Mouse (Mus musculus) MEL (cell line): ENCODE results near the gene Cep170b. TPM values are rescaled to one million over a fixed set of nuclear protein-coding genes. Genes with fewer than 3 reads are reported as not detected.

Source experiments
- DNase-seq: peaks from one replicate; pipeline ENCODE4 v3.0.0; 2011; ENCODE audit warnings: low read depth, low spot score
- H3K27ac ChIP-seq: 2 replicates; pipeline ENCODE4 v1.5.1; 2012; ENCODE audit warnings: low read depth, mild to moderate bottlenecking, control low read depth, low read length, moderate library complexity; ENCODE audit not compliant: control insufficient read depth
- H3K27me3 ChIP-seq, 2 experiments: fragments of 150-350 bp in 1 of 2; sonication (generic) in 1 of 2; 2 replicates each; pipeline ENCODE4 v1.6.1; 2012; ENCODE audit warnings: low read length in 2 of 2, mild to moderate bottlenecking in 2 of 2, improper control_type of control experiment in 1 of 2, moderate library complexity in 1 of 2; ENCODE audit not compliant: insufficient read depth in 2 of 2, control insufficient read depth in 1 of 2
- H3K36me3 ChIP-seq, 2 experiments: 2 replicates each; pipeline ENCODE4 v1.6.1; 2012 to 2014; ENCODE audit warnings: low read length in 2 of 2, improper control_type of control experiment in 1 of 2, inconsistent platforms in 1 of 2, mild to moderate bottlenecking in 1 of 2; ENCODE audit not compliant: insufficient read depth in 2 of 2, control insufficient read depth in 1 of 2
- H3K4me1 ChIP-seq, 2 experiments: fragments of 150-350 bp in 1 of 2; sonication (generic) in 1 of 2; 2 replicates each; pipeline ENCODE4 v1.6.1; 2012; ENCODE audit warnings: low read length in 2 of 2, improper control_type of control experiment in 1 of 2, mild to moderate bottlenecking in 1 of 2; ENCODE audit not compliant: insufficient read depth in 2 of 2, control insufficient read depth in 1 of 2
- H3K4me3 ChIP-seq, 2 experiments: fragments of 150-350 bp in 1 of 2; sonication (generic) in 1 of 2; 2 replicates each; pipeline ENCODE4 v1.5.1; 2012; ENCODE audit warnings: low read depth in 2 of 2, low read length in 2 of 2, mild to moderate bottlenecking in 2 of 2, moderate library complexity in 2 of 2, control low read depth in 1 of 2, improper control_type of control experiment in 1 of 2; ENCODE audit not compliant: control insufficient read depth in 1 of 2, insufficient read depth in 1 of 2
- H3K79me2 ChIP-seq: 2 replicates; pipeline ENCODE4 v1.6.1; 2012; ENCODE audit warnings: mild to moderate bottlenecking, low read length, moderate library complexity; ENCODE audit not compliant: control insufficient read depth, poor library complexity, insufficient read depth
- H3K9ac ChIP-seq: 2 replicates; pipeline ENCODE4 v1.6.1; 2012; ENCODE audit warnings: low read depth, mild to moderate bottlenecking, control low read depth, low read length, moderate library complexity; ENCODE audit not compliant: control insufficient read depth, poor library complexity, severe bottlenecking
- H3K9me3 ChIP-seq: fragments of 150-350 bp; sonication (generic); replicated peaks from 2 replicates; pipeline ENCODE4 v1.6.1; 2012; ENCODE audit warnings: mild to moderate bottlenecking, low read length, improper control_type of control experiment, moderate library complexity; ENCODE audit not compliant: insufficient read depth
- CHD2 ChIP-seq: IDR thresholded peaks from 2 replicates; pipeline ENCODE4 v1.6.1; 2011; ENCODE audit warnings: low read length, improper control_type of control experiment
- HCFC1 ChIP-seq: IDR thresholded peaks from 2 replicates; pipeline ENCODE4 v1.6.1; 2012; ENCODE audit warnings: low read depth, mild to moderate bottlenecking, inconsistent platforms, low read length, improper control_type of control experiment, moderate library complexity
- MAX ChIP-seq: IDR thresholded peaks from 2 replicates; pipeline ENCODE4 v1.6.1; 2011; ENCODE audit warnings: low read length, improper control_type of control experiment
- MXI1 ChIP-seq: IDR thresholded peaks from 2 replicates; pipeline ENCODE4 v1.6.1; 2011; ENCODE audit warnings: mild to moderate bottlenecking, low read depth, low read length, improper control_type of control experiment
- MYC ChIP-seq: IDR thresholded peaks from 2 replicates; pipeline ENCODE4 v1.6.1; 2011; ENCODE audit warnings: low read depth, mild to moderate bottlenecking, low read length, improper control_type of control experiment, moderate library complexity
- NELFE ChIP-seq: IDR thresholded peaks from 2 replicates; pipeline ENCODE4 v1.6.1; 2011; ENCODE audit warnings: low read depth, low read length, improper control_type of control experiment
- RAD21 ChIP-seq: IDR thresholded peaks from 2 replicates; pipeline ENCODE4 v1.6.1; 2011; ENCODE audit warnings: mild to moderate bottlenecking, low read depth, low read length, improper control_type of control experiment
- RCOR1 ChIP-seq: IDR thresholded peaks from 2 replicates; pipeline ENCODE4 v1.6.1; 2012; ENCODE audit warnings: low read depth, mild to moderate bottlenecking, inconsistent platforms, low read length, improper control_type of control experiment
- SMC3 ChIP-seq: IDR thresholded peaks from 2 replicates; pipeline ENCODE4 v1.6.1; 2011; ENCODE audit warnings: low read depth, low read length, improper control_type of control experiment
- TAL1 ChIP-seq: IDR thresholded peaks from 2 replicates; pipeline ENCODE4 v1.6.1; 2012; ENCODE audit warnings: mild to moderate bottlenecking, inconsistent platforms, low read length, moderate library complexity, mixed read lengths
- TCF12 ChIP-seq: IDR thresholded peaks from 2 replicates; pipeline ENCODE4 v1.6.1; 2014; ENCODE audit warnings: low read depth, mild to moderate bottlenecking, inconsistent platforms, low read length, improper control_type of control experiment, moderate library complexity
- UBTF ChIP-seq: IDR thresholded peaks from 2 replicates; pipeline ENCODE4 v1.6.1; 2012; ENCODE audit warnings: low read depth, mild to moderate bottlenecking, inconsistent platforms, low read length, improper control_type of control experiment, moderate library complexity, borderline replicate concordance; ENCODE audit not compliant: insufficient read depth
- USF1 ChIP-seq: IDR thresholded peaks from 2 replicates; pipeline ENCODE4 v1.6.1; 2014; ENCODE audit warnings: low read depth, mild to moderate bottlenecking, inconsistent platforms, low read length, improper control_type of control experiment, moderate library complexity
- ZNF384 ChIP-seq: IDR thresholded peaks from 2 replicates; pipeline ENCODE4 v1.6.1; 2012; ENCODE audit warnings: low read depth, mild to moderate bottlenecking, inconsistent platforms, low read length, improper control_type of control experiment
- polyA plus RNA-seq, 2 experiments: library from polyadenylated mRNA; stranded (reverse) in 1 of 2; unstranded in 1 of 2; fragments of >175 nt in 1 of 2; fragments of >200 nt in 1 of 2; gene quantifications; 2 replicates each; pipeline versions ENCODE4 v1.2.1 to v1.2.4; 2012; ENCODE audit warnings: low replicate concordance in 2 of 2, low read depth in 1 of 2; ENCODE audit not compliant: insufficient read length in 2 of 2, insufficient read depth in 1 of 2, missing spikeins in 1 of 2
- total RNA-seq: library from RNA; depleted of rRNA; stranded (reverse); fragments of 300-350 nt; gene quantifications from 2 replicates; pipeline ENCODE4 v1.2.3, GENCODE M21; 2012

The Cep170b gene
- total and polyA plus RNA-seq, 3 experiments: 49.7 to 64.0 TPM; not detected in 1

DNA sequence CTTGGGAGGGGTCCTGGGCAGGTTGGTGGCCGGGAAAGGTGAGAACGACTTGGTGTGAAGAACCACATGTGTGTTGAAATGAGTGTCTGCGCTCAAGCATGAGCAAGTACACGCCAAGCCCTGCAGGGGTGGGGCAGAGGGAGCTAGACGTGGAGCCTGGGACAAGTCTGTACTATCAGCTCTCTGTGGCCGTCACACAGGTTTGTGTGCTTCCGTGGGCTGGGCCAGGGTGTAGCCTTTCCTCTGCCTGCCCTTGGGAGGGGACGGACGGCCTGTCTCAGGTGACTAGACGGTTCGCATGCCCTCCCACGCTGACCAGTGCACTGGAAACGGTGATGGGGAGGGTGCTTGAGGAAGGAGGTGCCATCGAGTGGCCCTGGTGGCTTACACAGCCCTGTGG lies 10.6 kb downstream of the Cep170b start:
- Histone ChIP-seq H3K9me3 (no peaks in the 10 kb centered on the region), H3K9ac (no peak overlapping the region), H3K27ac (no peak overlapping the region), H3K79me2 (no peaks in the 10 kb centered on the region), H3K27me3 (no peaks in the 10 kb centered on the region), H3K36me3 (no peaks in the 10 kb centered on the region), H3K4me3 (no peak overlapping the region), H3K4me1 (no peaks in the 10 kb centered on the region)
- TF ChIP-seq RAD21 (no peak), MYC (no peak), CHD2 (no peak), TCF12 (no peak), NELFE (no peak), TAL1 (no peak), HCFC1 (no peak), ZNF384 (no peak), SMC3 (no peak)
- no peak for DNase-seq

DNA sequence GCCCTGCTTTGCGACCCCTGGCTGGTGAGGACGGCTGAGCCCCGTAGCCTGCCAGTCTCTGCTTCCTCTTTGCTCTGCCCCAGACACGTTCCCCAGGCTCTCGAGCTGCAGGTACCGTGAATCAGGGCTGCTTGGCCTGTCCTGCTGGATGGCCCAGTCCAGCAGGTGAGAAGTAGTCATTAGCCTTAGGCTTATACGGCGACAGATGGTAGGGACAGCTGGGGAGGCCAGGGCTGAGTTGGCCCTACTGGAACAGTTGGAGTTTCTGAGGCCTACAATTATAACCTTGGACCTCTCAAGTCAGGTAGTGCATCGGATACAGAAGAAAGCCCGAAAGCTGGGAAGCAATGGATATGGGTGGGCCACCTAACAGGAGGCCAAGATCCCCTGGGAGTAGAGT lies 12.3 kb downstream of the Cep170b start:
- Histone ChIP-seq H3K27me3 (no peaks in the 10 kb centered on the region), H3K27ac (no peak overlapping the region), H3K9me3 (no peaks in the 10 kb centered on the region), H3K4me1 (no peaks in the 10 kb centered on the region), H3K79me2 (no peaks in the 10 kb centered on the region), H3K36me3 (no peaks in the 10 kb centered on the region), H3K9ac (no peak overlapping the region), H3K4me3 (no peak overlapping the region)
- TF ChIP-seq ZNF384 (no peak), RCOR1 (no peak), MYC (no peak), SMC3 (no peak), UBTF (no peak), MXI1 (no peak)
- DNase-seq: no peak

DNA sequence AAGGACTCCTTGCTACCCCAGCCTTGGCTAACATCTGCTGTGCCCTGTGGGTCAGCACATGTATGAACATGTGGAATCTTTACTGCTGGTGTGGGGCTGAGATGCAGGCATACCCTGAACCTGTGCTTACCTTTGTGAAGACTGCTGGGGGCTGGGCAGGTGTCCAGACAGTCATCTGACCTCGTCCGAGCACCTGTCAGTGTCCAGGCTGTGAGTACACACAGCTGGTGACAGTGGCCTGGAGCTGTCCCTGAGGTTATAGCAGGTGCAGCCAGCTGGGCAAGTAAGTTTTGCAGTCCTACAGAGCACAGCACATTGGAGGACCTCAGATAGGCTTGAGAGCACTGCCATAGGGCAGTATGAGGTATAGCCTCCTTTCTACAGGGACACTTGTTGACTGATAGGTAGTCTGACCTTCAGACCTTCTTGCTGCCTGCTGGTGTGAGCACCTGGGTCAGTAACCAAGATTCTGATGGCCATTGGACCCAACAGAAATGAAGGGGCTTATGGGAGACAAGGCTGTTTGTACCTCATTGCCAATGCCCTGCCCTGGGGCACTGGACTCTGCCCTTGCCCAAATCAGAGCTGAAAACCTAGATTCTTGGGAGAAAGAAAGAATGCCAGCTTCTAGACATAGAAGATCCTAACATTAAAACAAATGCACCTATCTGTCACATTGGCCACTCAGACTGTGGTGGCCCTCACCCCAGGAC lies 14.0 kb downstream of the Cep170b start:
- DNase-seq: no peak
- Histone ChIP-seq H3K36me3 (no peaks in the 10 kb centered on the region), H3K27me3 (no peaks in the 10 kb centered on the region), H3K27ac (no peak overlapping the region), H3K4me3 (no peak overlapping the region), H3K4me1 (no peaks in the 10 kb centered on the region), H3K9ac (no peak overlapping the region), H3K9me3 (no peaks in the 10 kb centered on the region), H3K79me2 (no peaks in the 10 kb centered on the region)
- TF ChIP-seq MAX (no peak), NELFE (no peak), USF1 (no peak), RCOR1 (no peak)
